12 mouse cellular contexts compared by ENCODE assay signal in genomic region chr11:97696669-97697068, GRCm38 (mm10). TPM values are rescaled to one million over a fixed set of nuclear protein-coding genes. Genes with fewer than 3 reads are reported as not detected.
DNase-seq lines count a peak whose midpoint lies in the region; ATAC-seq and TF ChIP-seq lines count a peak whose summit lies in the region.
"Had no signal": no experiment of that assay in that cellular context is flagged by ENCODE, and none has a peak within 500 bp of the region (broad histone marks: within the 10 kb centered on the region; RNA-seq: fewer than 3 reads in every experiment).

No protein-coding gene starts in this region.

- H3K36me3 ChIP-seq in lung, embryonic 14.5 days (ENCODE audit: insufficient read depth) = peaks cover 25% of the 10 kb centered on the region
- peaks cover 39% of the 10 kb centered on the region for H3K36me3 ChIP-seq in forebrain, embryonic 10.5 days (replicated peaks)
- peaks cover 8% of the 10 kb centered on the region; the same call in 1 of the 2 replicates for H3K36me3 ChIP-seq in hindbrain, postnatal 0 days (ENCODE audit: insufficient read depth, low read length)
- peaks cover 17% of the 10 kb centered on the region for H3K36me3 ChIP-seq in neural tube, embryonic 13.5 days

- H3K4me1 ChIP-seq in lung, embryonic 14.5 days (ENCODE audit: insufficient read depth) = peaks cover 29% of the 10 kb centered on the region
- peaks cover 71% of the 10 kb centered on the region for H3K4me1 ChIP-seq in forebrain, embryonic 10.5 days
- peaks cover 43% of the 10 kb centered on the region for H3K4me1 ChIP-seq in hindbrain, postnatal 0 days (ENCODE audit: insufficient read depth, low read length)
- peaks cover 63% of the 10 kb centered on the region for H3K4me1 ChIP-seq in neural tube, embryonic 13.5 days (replicated peaks)

- no peak overlapping the region for H3K27ac ChIP-seq in lung, embryonic 14.5 days (ENCODE audit: low read depth)
- no peak overlapping the region for H3K27ac ChIP-seq in forebrain, embryonic 10.5 days
- H3K27ac ChIP-seq in hindbrain, postnatal 0 days = no peak overlapping the region
- peak overlapping the region; percentile 86 for H3K27ac ChIP-seq in neural tube, embryonic 13.5 days (replicated peaks)

- no peak for DNase-seq in lung, embryonic 14.5 days
- no peak for DNase-seq in lung, postnatal 25 days (ENCODE audit: low spot score)
- no peak for DNase-seq in forebrain, embryonic 10.5 days (ENCODE audit: extremely low spot score, low spot score)
- DNase-seq in hindbrain, postnatal 0 days (ENCODE audit: low spot score) = no peak
- no peak for DNase-seq in testis, postnatal 10 days (ENCODE audit: low spot score)
- DNase-seq in right cerebral cortex, postnatal 25 days = no peak
- no peak for DNase-seq in yolk sac, embryonic 10.5 days (ENCODE audit: low spot score)
- DNase-seq: cerebellum, postnatal 36 days; lung, adult 2 months; retina, postnatal 1 day had no signal

- no peak overlapping the region for H3K4me3 ChIP-seq in lung, embryonic 14.5 days (ENCODE audit: low read depth, low read length)
- H3K4me3 ChIP-seq in forebrain, embryonic 10.5 days = peak overlapping the region; percentile 91; the same call in 1 of the 2 replicates
- H3K4me3 ChIP-seq in hindbrain, postnatal 0 days (ENCODE audit: low read length) = no peak overlapping the region
- peak overlapping the region; percentile 17 for H3K4me3 ChIP-seq in neural tube, embryonic 13.5 days
- H3K4me3 ChIP-seq: erythroblast, embryonic 14.5 days had no signal

- H3K4me2 ChIP-seq in lung, embryonic 14.5 days = peak overlapping the region; percentile 84; the same call in 1 of the 2 replicates
- peak overlapping the region; percentile 88; the same call in 1 of the 2 replicates for H3K4me2 ChIP-seq in hindbrain, postnatal 0 days (ENCODE audit: low read depth, low read length)
- H3K4me2 ChIP-seq in neural tube, embryonic 13.5 days = peak overlapping the region; percentile 91

- no peak overlapping the region for H3K9ac ChIP-seq in lung, embryonic 14.5 days
- no peak overlapping the region for H3K9ac ChIP-seq in hindbrain, postnatal 0 days (replicated peaks; ENCODE audit: low read length)
- peak overlapping the region; percentile 62; the same call in 1 of the 2 replicates for H3K9ac ChIP-seq in neural tube, embryonic 13.5 days

- no peak for ATAC-seq in lung, embryonic 14.5 days (ENCODE audit: insufficient read depth)
- ATAC-seq in hindbrain, postnatal 0 days = no peak
- ATAC-seq in neural tube, embryonic 13.5 days (ENCODE audit: low read depth) = no peak

- no peak for TF ChIP-seq CTCF in lung, embryonic 14.5 days (IDR thresholded peaks at IDR 0.05; ENCODE audit: low read depth)
- TF ChIP-seq CTCF in hindbrain, postnatal 0 days (IDR thresholded peaks at IDR 0.05; ENCODE audit: low read depth) = no peak

- WGBS in lung, embryonic 14.5 days = 72% methylated on average over 8 of the region's 8 CpGs
- 63% methylated on average over 8 of the region's 8 CpGs for WGBS in forebrain, embryonic 10.5 days
- whole genome bisulfite sequencing in hindbrain, postnatal 0 days = 64% methylated on average over 8 of the region's 8 CpGs
- 73% methylated on average over 8 of the region's 8 CpGs for WGBS in neural tube, embryonic 13.5 days

- no peaks in the 10 kb centered on the region for H3K9me3 ChIP-seq in lung, embryonic 14.5 days (ENCODE audit: low read depth, low read length)
- H3K9me3 ChIP-seq in forebrain, embryonic 10.5 days = no peaks in the 10 kb centered on the region
- H3K9me3 ChIP-seq in hindbrain, postnatal 0 days (ENCODE audit: low read length) = no peaks in the 10 kb centered on the region
- no peaks in the 10 kb centered on the region for H3K9me3 ChIP-seq in neural tube, embryonic 13.5 days

- H3K27me3 ChIP-seq in lung, embryonic 14.5 days (ENCODE audit: insufficient read depth, low read length) = no peaks in the 10 kb centered on the region
- H3K27me3 ChIP-seq in forebrain, embryonic 10.5 days (ENCODE audit: poor library complexity, severe bottlenecking) = no peaks in the 10 kb centered on the region
- no peaks in the 10 kb centered on the region for H3K27me3 ChIP-seq in hindbrain, postnatal 0 days (ENCODE audit: insufficient read depth, low read length)
- no peaks in the 10 kb centered on the region for H3K27me3 ChIP-seq in neural tube, embryonic 13.5 days

RNA-seq across cellular contexts. Expression of gene Pcgf2, which starts 3.6 kb away (rescaled TPM):
- polyA plus RNA-seq in lung, embryonic 14.5 days (2014; fragmentation: Nextera tagmentation; extraction: Ambion mirVana) = 16.0 and 19.7 TPM in 2 replicates
- polyA plus RNA-seq in forebrain, embryonic 10.5 days (2016; fragmentation: Nextera tagmentation; extraction: Ambion mirVana) = 18.4 and 20.9 TPM in 2 replicates
- 11.3 and 18.0 TPM in 2 replicates for total RNA-seq in hindbrain, postnatal 0 days (2014; rRNA removed)
- 13.3 and 14.8 TPM in 2 replicates for polyA plus RNA-seq in hindbrain, postnatal 0 days (2015; fragmentation: Nextera tagmentation; extraction: Ambion mirVana)
- polyA plus RNA-seq in neural tube, embryonic 13.5 days (2015; fragmentation: Nextera tagmentation; extraction: Ambion mirVana) = 20.4 and 22.6 TPM in 2 replicates

RNA-seq across cellular contexts. Expression of gene Psmb3, which starts 6.5 kb away (rescaled TPM):
- 496 and 514 TPM in 2 replicates for polyA plus RNA-seq in lung, embryonic 14.5 days (2014; fragmentation: Nextera tagmentation; extraction: Ambion mirVana)
- 627 and 634 TPM in 2 replicates for polyA plus RNA-seq in forebrain, embryonic 10.5 days (2016; fragmentation: Nextera tagmentation; extraction: Ambion mirVana)
- 453 and 498 TPM in 2 replicates for total RNA-seq in hindbrain, postnatal 0 days (2014; rRNA removed)
- polyA plus RNA-seq in hindbrain, postnatal 0 days (2015; fragmentation: Nextera tagmentation; extraction: Ambion mirVana) = 499 and 523 TPM in 2 replicates
- 444 and 473 TPM in 2 replicates for polyA plus RNA-seq in neural tube, embryonic 13.5 days (2015; fragmentation: Nextera tagmentation; extraction: Ambion mirVana)

RNA-seq across cellular contexts. Expression of gene Cisd3, which starts 11.0 kb away (rescaled TPM):
- polyA plus RNA-seq in lung, embryonic 14.5 days (2014; fragmentation: Nextera tagmentation; extraction: Ambion mirVana) = 27.1 and 35.3 TPM in 2 replicates
- 17.0 and 21.7 TPM in 2 replicates for polyA plus RNA-seq in forebrain, embryonic 10.5 days (2016; fragmentation: Nextera tagmentation; extraction: Ambion mirVana)
- 21.2 and 24.0 TPM in 2 replicates for total RNA-seq in hindbrain, postnatal 0 days (2014; rRNA removed)
- polyA plus RNA-seq in hindbrain, postnatal 0 days (2015; fragmentation: Nextera tagmentation; extraction: Ambion mirVana) = 47.6 and 52.0 TPM in 2 replicates
- 32.9 and 40.5 TPM in 2 replicates for polyA plus RNA-seq in neural tube, embryonic 13.5 days (2015; fragmentation: Nextera tagmentation; extraction: Ambion mirVana)
- polyA plus RNA-seq: erythroblast, embryonic 14.5 days had no signal

RNA-seq across cellular contexts. Expression of gene Mllt6, which starts 33.5 kb away (rescaled TPM):
- polyA plus RNA-seq in lung, embryonic 14.5 days (2014; fragmentation: Nextera tagmentation; extraction: Ambion mirVana) = 5.2 TPM in 2 replicates
- 1.5 and 2.5 TPM in 2 replicates for polyA plus RNA-seq in forebrain, embryonic 10.5 days (2016; fragmentation: Nextera tagmentation; extraction: Ambion mirVana)
- total RNA-seq in hindbrain, postnatal 0 days (2014; rRNA removed) = 43.9 and 60.8 TPM in 2 replicates
- polyA plus RNA-seq in hindbrain, postnatal 0 days (2015; fragmentation: Nextera tagmentation; extraction: Ambion mirVana) = 1.5 and 1.7 TPM in 2 replicates
- polyA plus RNA-seq in neural tube, embryonic 13.5 days (2015; fragmentation: Nextera tagmentation; extraction: Ambion mirVana) = 3.2 and 3.4 TPM in 2 replicates

RNA-seq across cellular contexts. Expression of gene Pip4k2b, which starts 47.8 kb away (rescaled TPM):
- polyA plus RNA-seq in lung, embryonic 14.5 days (2014; fragmentation: Nextera tagmentation; extraction: Ambion mirVana) = 1.3 and 2.3 TPM in 2 replicates
- polyA plus RNA-seq in forebrain, embryonic 10.5 days (2016; fragmentation: Nextera tagmentation; extraction: Ambion mirVana) = 1.3 and 2.1 TPM in 2 replicates
- 127 TPM in 2 replicates for total RNA-seq in hindbrain, postnatal 0 days (2014; rRNA removed)
- polyA plus RNA-seq in hindbrain, postnatal 0 days (2015; fragmentation: Nextera tagmentation; extraction: Ambion mirVana) = 4.3 and 5.1 TPM in 2 replicates
- 3.7 and 4.4 TPM in 2 replicates for polyA plus RNA-seq in neural tube, embryonic 13.5 days (2015; fragmentation: Nextera tagmentation; extraction: Ambion mirVana)

Comparison
In these comparisons a context has a peak if more than half of its experiments do, and no peak if none do; other contexts are left out.
1. H3K4me3 ChIP-seq: peak in forebrain, embryonic 10.5 days (single experiment) and neural tube, embryonic 13.5 days (single experiment); none in lung, embryonic 14.5 days (single experiment) and hindbrain, postnatal 0 days (single experiment).
2. Peak in every context shown above with its lines, with median percentiles within 50 percentile points of each other: H3K4me2 ChIP-seq.